Mouse (Mus musculus) embryonic fibroblast, embryonic 13.5 days (primary cell): ENCODE measurements around the gene Magi2. TPM values are rescaled to one million over a fixed set of nuclear protein-coding genes. Genes with fewer than 3 reads are reported as not detected.
"Not testable (repeated sequence)": the region's sequence is repeated elsewhere in the genome, so short reads cannot be mapped to it uniquely, and the experiment has no call there.

ENCODE experiments used
- H3K27ac ChIP-seq: 2 replicates; pipeline ENCODE4 v1.5.1; 2012; ENCODE audit warnings: low read length, control low read depth, inconsistent platforms; ENCODE audit not compliant: insufficient read depth
- H3K4me1 ChIP-seq: 2 replicates; pipeline ENCODE4 v1.6.1; 2011; ENCODE audit warnings: low read length; ENCODE audit not compliant: control insufficient read depth, insufficient read depth
- H3K4me3 ChIP-seq: 2 replicates; pipeline ENCODE4 v1.5.1; 2011; ENCODE audit warnings: mild to moderate bottlenecking, control low read depth, low read length; ENCODE audit not compliant: insufficient read depth
- CTCF ChIP-seq: IDR thresholded peaks from 2 replicates; pipeline ENCODE4 v1.5.1; 2011; ENCODE audit warnings: mild to moderate bottlenecking, control low read depth, low read length, moderate library complexity, borderline replicate concordance; ENCODE audit not compliant: insufficient read depth
- POLR2A ChIP-seq: IDR thresholded peaks from 2 replicates; pipeline ENCODE4 v1.6.1; 2011; ENCODE audit warnings: low read depth, mild to moderate bottlenecking, control low read depth, low read length, moderate library complexity
- polyA plus RNA-seq: library from polyadenylated mRNA; stranded (reverse); fragments of >200 nt; gene quantifications from 2 replicates; pipeline ENCODE4 v1.2.4, GENCODE M21; 2011; ENCODE audit warnings: low read depth; ENCODE audit not compliant: missing spikeins, insufficient read length

The Magi2 gene
- polyA plus RNA-seq, 1 experiment, result 4.6 TPM

GRCm38 (mm10) chr5:20251541-20251940 is 1024.7 kb downstream of the Magi2 start:
- no peak overlapping the region for H3K27ac ChIP-seq
- no peak for TF ChIP-seq CTCF
- TF ChIP-seq POLR2A, result no peak
- H3K4me1 ChIP-seq, result no peaks in the 10 kb centered on the region
- H3K4me3 ChIP-seq, result no peak overlapping the region

DNA sequence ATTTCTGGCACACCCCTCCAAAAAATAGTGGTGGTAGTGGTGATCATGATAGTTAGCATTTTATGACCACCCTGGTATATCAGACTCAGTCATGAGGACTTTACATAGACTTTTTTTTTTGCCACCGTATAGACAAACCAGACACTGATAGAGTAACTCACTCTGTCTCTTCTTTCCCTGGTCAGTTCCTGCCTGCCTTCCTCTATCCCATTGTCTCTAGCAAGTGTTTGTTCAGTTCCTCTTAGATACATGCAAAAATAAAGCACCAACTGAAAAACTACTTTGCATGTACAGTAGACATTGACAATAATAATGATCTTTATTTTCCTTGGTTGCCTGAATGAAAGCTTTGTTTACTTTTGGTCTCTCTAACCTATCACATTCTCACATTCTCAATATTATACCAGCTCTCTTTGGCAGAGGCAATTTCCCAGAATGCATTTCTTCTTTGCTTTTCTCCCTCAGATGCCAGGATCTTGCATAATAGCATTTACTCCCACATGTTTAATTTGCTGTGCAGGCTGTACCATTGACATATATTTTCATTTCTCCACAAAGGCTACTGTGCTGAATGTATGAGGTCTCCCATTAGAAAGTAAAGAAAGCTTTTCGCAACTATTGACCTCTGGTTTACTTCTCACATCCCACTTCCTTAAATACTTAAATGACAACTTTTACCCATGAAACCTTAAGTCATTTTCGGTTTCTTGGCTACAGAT is 1029.5 kb downstream of the Magi2 start:
- Histone ChIP-seq H3K27ac (no peak overlapping the region), H3K4me1 (no peaks in the 10 kb centered on the region), H3K4me3 (no peak overlapping the region)
- TF ChIP-seq CTCF (no peak), POLR2A (no peak)

DNA sequence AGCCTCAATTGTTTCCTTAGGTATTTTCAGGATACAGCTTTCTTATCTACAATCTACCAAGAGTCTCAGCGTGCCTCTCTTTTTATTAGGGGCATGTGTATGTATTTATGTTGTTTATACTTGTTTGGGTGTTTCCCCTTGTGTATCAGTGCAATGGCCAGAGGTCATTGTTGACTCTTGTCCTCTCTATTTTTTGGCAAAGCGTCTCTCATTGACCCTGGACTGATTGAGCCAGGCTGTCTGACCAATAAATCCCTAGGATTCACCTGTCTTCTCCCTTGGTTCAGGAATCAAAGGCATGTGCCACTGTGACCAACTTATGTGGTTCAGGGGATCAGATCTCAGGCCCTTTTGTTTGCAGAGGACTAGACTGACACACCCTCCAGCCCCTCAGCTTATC is 1030.1 kb downstream of the Magi2 start:
- Histone ChIP-seq H3K27ac (no peak overlapping the region), H3K4me3 (no peak overlapping the region), H3K4me1 (no peaks in the 10 kb centered on the region)
- TF ChIP-seq CTCF, result no peak
- TF ChIP-seq POLR2A, result no peak

DNA sequence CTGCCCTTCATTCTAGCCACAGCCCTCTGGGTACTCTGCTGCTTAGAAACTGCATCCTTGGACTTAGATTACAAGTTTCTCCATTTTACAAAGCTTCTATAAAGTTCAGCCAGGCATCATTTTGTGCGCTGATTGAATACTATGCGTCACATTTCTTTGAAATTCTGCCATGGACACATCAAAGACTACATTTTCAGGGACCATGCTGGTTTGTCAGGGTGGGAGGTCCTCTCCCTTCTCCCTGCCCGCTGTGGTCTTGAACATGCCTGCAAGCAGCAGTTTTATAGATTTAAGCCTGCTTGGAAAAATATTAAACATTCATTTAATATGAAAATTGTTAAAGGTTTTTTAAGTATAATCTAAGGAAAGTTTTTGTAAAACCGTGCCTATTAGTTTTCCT is 1030.6 kb downstream of the Magi2 start:
- TF ChIP-seq CTCF (no peak), POLR2A (no peak)
- no peaks in the 10 kb centered on the region for H3K4me1 ChIP-seq
- H3K4me3 ChIP-seq, result no peak overlapping the region
- no peak overlapping the region for H3K27ac ChIP-seq

DNA sequence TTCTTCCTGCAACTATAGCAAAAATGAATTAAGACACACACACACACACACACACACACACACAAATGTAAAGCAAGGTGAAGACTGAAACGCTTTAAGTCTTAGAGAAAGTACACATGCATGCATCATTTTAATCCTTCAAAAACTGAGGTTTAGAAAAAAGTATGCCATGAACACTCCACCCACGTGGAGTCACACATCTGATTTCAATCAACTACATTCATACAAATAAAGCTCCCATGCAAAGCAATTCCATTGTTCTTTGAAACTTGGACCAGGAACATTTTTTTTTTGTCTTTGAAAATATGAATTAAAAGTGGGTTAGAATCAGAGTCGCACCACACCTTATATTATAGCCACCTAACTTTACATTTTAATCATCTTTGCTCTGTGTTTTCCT is 1032.9 kb downstream of the Magi2 start:
- Histone ChIP-seq H3K4me3 (no peak overlapping the region), H3K4me1 (no peaks in the 10 kb centered on the region), H3K27ac (no peak overlapping the region)
- TF ChIP-seq CTCF (no peak), POLR2A (no peak)

DNA sequence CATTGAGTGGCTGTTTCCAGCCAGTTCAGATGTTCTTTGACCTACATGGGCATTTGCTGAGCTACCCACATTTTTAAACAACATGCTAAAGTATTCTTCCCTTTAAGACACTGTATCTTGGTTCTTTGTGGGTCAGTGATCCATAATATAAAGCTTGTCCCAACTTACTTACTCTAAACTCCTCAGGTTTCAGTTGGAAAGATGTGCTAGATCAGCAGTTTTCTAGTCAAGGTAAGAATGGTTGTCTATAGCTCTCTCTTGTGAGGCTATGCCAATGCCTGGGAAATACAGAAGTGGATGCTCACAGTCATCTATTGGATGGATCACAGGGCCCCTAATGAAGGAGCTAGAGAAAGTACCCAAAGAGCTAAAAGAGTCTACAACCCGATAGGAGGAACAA is 1045.8 kb downstream of the Magi2 start:
- not testable (repeated sequence) for H3K4me1 ChIP-seq, H3K4me3 ChIP-seq, H3K27ac ChIP-seq

DNA sequence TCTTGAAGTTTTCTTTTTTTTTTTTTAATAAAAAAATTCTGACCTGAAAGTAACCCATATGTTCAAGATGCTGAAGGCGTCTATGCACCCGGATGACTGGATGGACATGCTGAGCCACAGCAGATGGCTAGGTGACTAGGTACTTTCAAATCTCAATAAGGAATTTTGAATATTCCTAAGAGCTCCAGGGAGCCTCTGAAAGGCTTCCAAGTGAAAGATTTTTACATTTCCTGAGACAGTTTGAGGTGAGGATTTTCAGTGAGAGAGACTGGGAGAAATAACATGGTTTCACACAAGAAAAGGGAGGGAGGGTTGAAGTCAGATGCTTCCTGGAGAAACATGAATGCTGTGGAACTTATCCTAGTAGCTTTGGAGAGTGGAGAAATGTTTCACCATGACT is 1048.8 kb downstream of the Magi2 start:
- H3K27ac ChIP-seq, result no peak overlapping the region

DNA sequence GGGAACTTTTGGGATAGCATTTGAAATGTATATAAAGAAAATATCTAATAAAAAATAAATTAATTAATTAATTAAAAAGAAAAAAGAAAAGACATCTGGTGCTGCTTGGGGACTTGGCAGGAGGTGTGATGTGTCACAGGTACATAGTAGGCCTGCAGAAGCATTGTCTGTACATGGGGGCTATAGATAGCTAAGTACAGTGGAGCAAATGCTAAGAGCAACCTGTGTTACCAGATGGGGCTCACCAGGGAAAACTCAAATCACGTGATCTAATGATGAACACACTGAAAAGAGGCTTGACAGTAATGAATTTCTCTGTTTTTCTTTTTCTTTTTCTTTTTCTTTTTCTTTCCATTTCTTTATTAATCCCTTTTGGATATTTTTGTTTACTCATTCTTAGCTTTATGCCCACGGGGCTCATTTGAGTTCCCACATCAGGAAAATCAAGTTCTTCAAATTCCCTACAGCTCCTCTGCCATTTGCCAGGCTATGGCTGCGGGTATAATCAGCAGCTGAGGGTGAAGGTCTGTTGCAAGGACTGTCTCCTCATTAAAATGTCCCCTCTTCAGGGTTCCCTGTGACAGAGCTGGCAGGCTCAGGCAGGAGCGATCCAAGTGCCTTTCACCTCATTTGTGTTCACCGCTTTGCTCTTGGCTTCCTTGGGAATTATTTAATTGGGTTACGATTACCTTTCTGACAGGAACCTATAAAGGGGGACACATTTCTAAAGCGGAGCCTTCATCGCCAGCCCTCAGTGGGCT is 1058.4 kb downstream of the Magi2 start:
- no peaks in the 10 kb centered on the region for H3K4me1 ChIP-seq

More for the DNA sequence above, 1048.8 kb downstream of the Magi2 start:
- Histone ChIP-seq H3K4me3 (no peak overlapping the region), H3K4me1 (no peaks in the 10 kb centered on the region)
- TF ChIP-seq CTCF, result no peak
- no peak for TF ChIP-seq POLR2A

DNA sequence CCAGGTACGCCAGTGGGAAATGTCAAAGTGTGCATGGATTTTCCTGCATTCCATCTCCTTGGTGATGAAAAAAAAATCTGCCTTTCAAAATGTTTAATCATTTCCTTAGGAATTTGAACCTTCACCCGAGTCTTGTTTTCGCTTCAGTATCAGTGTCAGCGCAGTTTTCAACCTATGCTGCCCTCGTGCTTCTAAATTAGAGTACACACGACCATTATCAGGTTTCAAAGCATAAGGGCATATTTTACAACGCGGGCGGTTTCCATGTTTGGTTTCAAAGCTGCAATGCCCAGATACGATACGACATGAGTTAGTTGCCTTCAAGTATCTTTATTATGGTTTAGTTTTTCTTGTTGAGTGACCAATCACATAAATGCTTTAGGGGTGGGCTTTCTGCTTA is 1067.7 kb downstream of the Magi2 start:
- no peaks in the 10 kb centered on the region for H3K4me1 ChIP-seq
- no peak overlapping the region for H3K27ac ChIP-seq
- no peak overlapping the region for H3K4me3 ChIP-seq
- TF ChIP-seq POLR2A (no peak), CTCF (no peak)

More for the DNA sequence above, 1058.4 kb downstream of the Magi2 start:
- no peak overlapping the region for H3K27ac ChIP-seq
- no peak overlapping the region for H3K4me3 ChIP-seq
- TF ChIP-seq CTCF, result no peak
- no peak for TF ChIP-seq POLR2A

- TF ChIP-seq POLR2A, result no peak
- no peak for TF ChIP-seq CTCF
- H3K27ac ChIP-seq, result no peak overlapping the region
- no peaks in the 10 kb centered on the region for H3K4me1 ChIP-seq
Observed at GRCm38 (mm10) chr5:20299816-20300215, 1073.0 kb downstream of the Magi2 start.

More at GRCm38 (mm10) chr5:20299816-20300215, 1073.0 kb downstream of the Magi2 start:
- H3K4me3 ChIP-seq, result no peak overlapping the region
